Mouse (Mus musculus) MEL (cell line): Measurements from ENCODE around the gene Tlx1. TPM values are rescaled to one million over a fixed set of nuclear protein-coding genes. Genes with fewer than 3 reads are reported as not detected.

ENCODE experiments used
- DNase-seq: peaks from one replicate; pipeline ENCODE4 v3.0.0; 2011; ENCODE audit warnings: low read depth, low spot score
- H3K27ac ChIP-seq: 2 replicates; pipeline ENCODE4 v1.5.1; 2012; ENCODE audit warnings: low read depth, mild to moderate bottlenecking, control low read depth, low read length, moderate library complexity; ENCODE audit not compliant: control insufficient read depth
- H3K27me3 ChIP-seq, 2 experiments: fragments of 150-350 bp in 1 of 2; sonication (generic) in 1 of 2; 2 replicates each; pipeline ENCODE4 v1.6.1; 2012; ENCODE audit warnings: low read length in 2 of 2, mild to moderate bottlenecking in 2 of 2, improper control_type of control experiment in 1 of 2, moderate library complexity in 1 of 2; ENCODE audit not compliant: insufficient read depth in 2 of 2, control insufficient read depth in 1 of 2
- H3K36me3 ChIP-seq, 2 experiments: 2 replicates each; pipeline ENCODE4 v1.6.1; 2012 to 2014; ENCODE audit warnings: low read length in 2 of 2, improper control_type of control experiment in 1 of 2, inconsistent platforms in 1 of 2, mild to moderate bottlenecking in 1 of 2; ENCODE audit not compliant: insufficient read depth in 2 of 2, control insufficient read depth in 1 of 2
- H3K4me1 ChIP-seq, 2 experiments: fragments of 150-350 bp in 1 of 2; sonication (generic) in 1 of 2; 2 replicates each; pipeline ENCODE4 v1.6.1; 2012; ENCODE audit warnings: low read length in 2 of 2, improper control_type of control experiment in 1 of 2, mild to moderate bottlenecking in 1 of 2; ENCODE audit not compliant: insufficient read depth in 2 of 2, control insufficient read depth in 1 of 2
- H3K4me3 ChIP-seq, 2 experiments: fragments of 150-350 bp in 1 of 2; sonication (generic) in 1 of 2; 2 replicates each; pipeline ENCODE4 v1.5.1; 2012; ENCODE audit warnings: low read depth in 2 of 2, low read length in 2 of 2, mild to moderate bottlenecking in 2 of 2, moderate library complexity in 2 of 2, control low read depth in 1 of 2, improper control_type of control experiment in 1 of 2; ENCODE audit not compliant: control insufficient read depth in 1 of 2, insufficient read depth in 1 of 2
- H3K79me2 ChIP-seq: 2 replicates; pipeline ENCODE4 v1.6.1; 2012; ENCODE audit warnings: mild to moderate bottlenecking, low read length, moderate library complexity; ENCODE audit not compliant: control insufficient read depth, poor library complexity, insufficient read depth
- H3K9ac ChIP-seq: 2 replicates; pipeline ENCODE4 v1.6.1; 2012; ENCODE audit warnings: low read depth, mild to moderate bottlenecking, control low read depth, low read length, moderate library complexity; ENCODE audit not compliant: control insufficient read depth, poor library complexity, severe bottlenecking
- H3K9me3 ChIP-seq: fragments of 150-350 bp; sonication (generic); replicated peaks from 2 replicates; pipeline ENCODE4 v1.6.1; 2012; ENCODE audit warnings: mild to moderate bottlenecking, low read length, improper control_type of control experiment, moderate library complexity; ENCODE audit not compliant: insufficient read depth
- BHLHE40 ChIP-seq: IDR thresholded peaks from 2 replicates; pipeline ENCODE4 v1.6.1; 2012; ENCODE audit warnings: low read depth, mild to moderate bottlenecking, inconsistent platforms, low read length, improper control_type of control experiment, borderline replicate concordance
- CHD1 ChIP-seq: IDR thresholded peaks from 2 replicates; pipeline ENCODE4 v1.6.1; 2012; ENCODE audit warnings: low read depth, mild to moderate bottlenecking, inconsistent platforms, low read length, improper control_type of control experiment
- CTCF ChIP-seq, 3 experiments: IDR thresholded peaks in 2 of 3; conservative IDR thresholded peaks in 1 of 3; 2 replicates each; pipeline ENCODE4 v1.5.1; 2011 to 2012; ENCODE audit warnings: low read length in 3 of 3, low read depth in 2 of 3, mild to moderate bottlenecking in 2 of 3, improper control_type of control experiment in 1 of 3, inconsistent platforms in 1 of 3, mixed read lengths in 1 of 3, moderate library complexity in 1 of 3; ENCODE audit not compliant: control insufficient read depth in 1 of 3, insufficient read depth in 1 of 3, poor library complexity in 1 of 3, severe bottlenecking in 1 of 3
- E2F4 ChIP-seq: IDR thresholded peaks from 2 replicates; pipeline ENCODE4 v1.6.1; 2011; ENCODE audit warnings: low read depth, low read length, improper control_type of control experiment, borderline replicate concordance
- EP300 ChIP-seq, 2 experiments: IDR thresholded peaks; 2 replicates each; pipeline ENCODE4 v1.6.1; 2011; ENCODE audit warnings: improper control_type of control experiment in 2 of 2, low read length in 2 of 2, low read depth in 1 of 2, mild to moderate bottlenecking in 1 of 2
- GATA1 ChIP-seq: IDR thresholded peaks from 2 replicates; pipeline ENCODE4 v1.6.1; 2011; ENCODE audit warnings: low read depth, low read length, improper control_type of control experiment
- MAX ChIP-seq: IDR thresholded peaks from 2 replicates; pipeline ENCODE4 v1.6.1; 2011; ENCODE audit warnings: low read length, improper control_type of control experiment
- MYB ChIP-seq: IDR thresholded peaks from 2 replicates; pipeline ENCODE4 v1.6.1; 2011; ENCODE audit warnings: mild to moderate bottlenecking, low read depth, low read length, improper control_type of control experiment
- MYC ChIP-seq: IDR thresholded peaks from 2 replicates; pipeline ENCODE4 v1.6.1; 2011; ENCODE audit warnings: low read depth, mild to moderate bottlenecking, low read length, improper control_type of control experiment, moderate library complexity
- NELFE ChIP-seq: IDR thresholded peaks from 2 replicates; pipeline ENCODE4 v1.6.1; 2011; ENCODE audit warnings: low read depth, low read length, improper control_type of control experiment
- NRF1 ChIP-seq: IDR thresholded peaks from 2 replicates; pipeline ENCODE4 v1.6.1; 2014; ENCODE audit warnings: low read depth, mild to moderate bottlenecking, inconsistent platforms, low read length, improper control_type of control experiment, moderate library complexity; ENCODE audit not compliant: poor library complexity, insufficient read depth, severe bottlenecking
- POLR2A ChIP-seq, 2 experiments: IDR thresholded peaks; 2 replicates each; pipeline ENCODE4 v1.6.1; 2011 to 2012; ENCODE audit warnings: low read length in 2 of 2, mild to moderate bottlenecking in 2 of 2, control low read depth in 1 of 2, improper control_type of control experiment in 1 of 2, low read depth in 1 of 2, moderate library complexity in 1 of 2; ENCODE audit not compliant: control insufficient read depth in 1 of 2, insufficient read depth in 1 of 2, poor library complexity in 1 of 2
- POLR2AphosphoS2 ChIP-seq: IDR thresholded peaks from 2 replicates; pipeline ENCODE4 v1.6.1; 2011; ENCODE audit warnings: low read length, improper control_type of control experiment
- POLR2AphosphoS5 ChIP-seq: IDR thresholded peaks from 2 replicates; pipeline ENCODE4 v1.6.1; 2012; ENCODE audit warnings: low read depth, borderline replicate concordance, mild to moderate bottlenecking, inconsistent platforms, low read length, moderate library complexity, mixed read lengths
- RCOR1 ChIP-seq: IDR thresholded peaks from 2 replicates; pipeline ENCODE4 v1.6.1; 2012; ENCODE audit warnings: low read depth, mild to moderate bottlenecking, inconsistent platforms, low read length, improper control_type of control experiment
- TAL1 ChIP-seq: IDR thresholded peaks from 2 replicates; pipeline ENCODE4 v1.6.1; 2012; ENCODE audit warnings: mild to moderate bottlenecking, inconsistent platforms, low read length, moderate library complexity, mixed read lengths
- ZMIZ1 ChIP-seq: IDR thresholded peaks from 2 replicates; pipeline ENCODE4 v1.6.1; 2012; ENCODE audit warnings: low read depth, mild to moderate bottlenecking, inconsistent platforms, low read length, improper control_type of control experiment, moderate library complexity
- ZNF384 ChIP-seq: IDR thresholded peaks from 2 replicates; pipeline ENCODE4 v1.6.1; 2012; ENCODE audit warnings: low read depth, mild to moderate bottlenecking, inconsistent platforms, low read length, improper control_type of control experiment
- polyA plus RNA-seq, 2 experiments: library from polyadenylated mRNA; stranded (reverse) in 1 of 2; unstranded in 1 of 2; fragments of >175 nt in 1 of 2; fragments of >200 nt in 1 of 2; gene quantifications; 2 replicates each; pipeline versions ENCODE4 v1.2.1 to v1.2.4; 2012; ENCODE audit warnings: low replicate concordance in 2 of 2, low read depth in 1 of 2; ENCODE audit not compliant: insufficient read length in 2 of 2, insufficient read depth in 1 of 2, missing spikeins in 1 of 2
- total RNA-seq: library from RNA; depleted of rRNA; stranded (reverse); fragments of 300-350 nt; gene quantifications from 2 replicates; pipeline ENCODE4 v1.2.3, GENCODE M21; 2012

Tlx1 gene
- total and polyA plus RNA-seq, 3 experiments = not detected

GRCm38 (mm10) chr19:45154521-45154920 lies 4.0 kb downstream of the Tlx1 start:
- DNase-seq = no peak
- no peaks in the 10 kb centered on the region for H3K9me3 ChIP-seq
- H3K27ac ChIP-seq = no peak overlapping the region
- H3K4me1 ChIP-seq = no peaks in the 10 kb centered on the region
- no peak for TF ChIP-seq POLR2AphosphoS2
- TF ChIP-seq EP300 (IDR thresholded peaks at IDR 0.05; ENCODE audit: low read depth in 1 of 2, low read length in 2 of 2) = no peak
- TF ChIP-seq GATA1 = no peak
- no peak for TF ChIP-seq E2F4
- no peak for TF ChIP-seq BHLHE40
- no peak for TF ChIP-seq MYB
- TF ChIP-seq, all 39 proteins: peak for 0
- no peaks in the 10 kb centered on the region for H3K79me2 ChIP-seq
- H3K36me3 ChIP-seq = no peaks in the 10 kb centered on the region
- no peak overlapping the region for H3K9ac ChIP-seq
- no peak overlapping the region for H3K4me3 ChIP-seq
- no peaks in the 10 kb centered on the region; a peak in 1 of 4 replicates for H3K27me3 ChIP-seq

- no peak overlapping the region for H3K27ac ChIP-seq
- no peak overlapping the region for H3K9ac ChIP-seq
- no peaks in the 10 kb centered on the region for H3K9me3 ChIP-seq
- no peak for DNase-seq
- no peaks in the 10 kb centered on the region; a peak in 1 of 4 replicates for H3K27me3 ChIP-seq
- H3K36me3 ChIP-seq = no peaks in the 10 kb centered on the region
- no peaks in the 10 kb centered on the region for H3K79me2 ChIP-seq
- H3K4me3 ChIP-seq = no peak overlapping the region
- no peaks in the 10 kb centered on the region for H3K4me1 ChIP-seq
- TF ChIP-seq RCOR1 (no peak), MYC (no peak), CHD1 (no peak), BHLHE40 (no peak), ZMIZ1 (no peak), ZNF384 (no peak), MYB (no peak), EP300 (IDR thresholded peaks at IDR 0.05; ENCODE audit: low read depth in 1 of 2, low read length in 2 of 2) (no peak), POLR2A (IDR thresholded peaks at IDR 0.05; ENCODE audit: control insufficient read depth in 1 of 2, insufficient read depth in 1 of 2, low read depth in 1 of 2, low read length in 2 of 2, poor library complexity in 1 of 2) (no peak), TAL1 (no peak), MAX (no peak), NRF1 (no peak), CTCF (IDR thresholded peaks at IDR 0.05 in 2 of 3, conservative IDR thresholded peaks at IDR 0.05 in 1 of 3; ENCODE audit: control insufficient read depth in 1 of 3, insufficient read depth in 1 of 3, low read depth in 2 of 3, low read length in 3 of 3, poor library complexity in 1 of 3, severe bottlenecking in 1 of 3) (no peak), POLR2AphosphoS5 (no peak), NELFE (no peak)
Observed at GRCm38 (mm10) chr19:45155141-45155790, 4.8 kb downstream of the Tlx1 start.
